Mouse (Mus musculus): ENCODE measurements around the gene Dusp19. TPM values are rescaled to one million over a fixed set of nuclear protein-coding genes. Genes with fewer than 3 reads are reported as not detected.

Gene Dusp19
- total and polyA plus RNA-seq, 2 experiments from 2014 or later, result 10.5 to 20.5 TPM

- peak; percentile 91 for ATAC-seq
- no peak overlapping the region for H3K4me3 ChIP-seq (ENCODE audit: low read depth, low read length)
- peak overlapping the region; percentile 71 for H3K27ac ChIP-seq (ENCODE audit: low read depth, low read length)
- H3K4me2 ChIP-seq (ENCODE audit: low read depth), result peak overlapping the region; percentile 21; the same call in 1 of the 2 replicates
- no peaks in the 10 kb centered on the region for H3K9me3 ChIP-seq (ENCODE audit: low read length)
- H3K27me3 ChIP-seq (ENCODE audit: insufficient read depth, low read length), result no peaks in the 10 kb centered on the region
- DNase-seq, result peak; percentile 86
- no peaks in the 10 kb centered on the region for H3K4me1 ChIP-seq (ENCODE audit: insufficient read depth)
- TF ChIP-seq CTCF (IDR thresholded peaks at IDR 0.05; ENCODE audit: low read depth), result no peak
- 51% methylated on average over 19 of the region's 19 CpGs for WGBS
- no peak overlapping the region for H3K9ac ChIP-seq
- no peaks in the 10 kb centered on the region for H3K36me3 ChIP-seq (ENCODE audit: insufficient read depth)
Observed at GRCm38 (mm10) chr2:80603771-80604426, 12.9 kb upstream of the Dusp19 start.

GRCm38 (mm10) chr2:80612286-80612685, 4.6 kb upstream of the Dusp19 start:
- H3K36me3 ChIP-seq (ENCODE audit: insufficient read depth), result no peaks in the 10 kb centered on the region
- ATAC-seq, result no peak
- no peaks in the 10 kb centered on the region for H3K9me3 ChIP-seq (ENCODE audit: low read length)
- no peak for TF ChIP-seq CTCF (IDR thresholded peaks at IDR 0.05; ENCODE audit: low read depth)
- H3K27ac ChIP-seq (ENCODE audit: low read depth, low read length), result no peak overlapping the region
- no peak overlapping the region for H3K4me2 ChIP-seq (ENCODE audit: low read depth)
- 38% methylated on average over 1 of the region's 1 CpGs for WGBS
- no peak overlapping the region for H3K9ac ChIP-seq
- H3K4me3 ChIP-seq (ENCODE audit: low read depth, low read length), result no peak overlapping the region
- no peak for DNase-seq
- no peaks in the 10 kb centered on the region for H3K27me3 ChIP-seq (ENCODE audit: insufficient read depth, low read length)
- H3K4me1 ChIP-seq (ENCODE audit: insufficient read depth), result no peaks in the 10 kb centered on the region

DNA sequence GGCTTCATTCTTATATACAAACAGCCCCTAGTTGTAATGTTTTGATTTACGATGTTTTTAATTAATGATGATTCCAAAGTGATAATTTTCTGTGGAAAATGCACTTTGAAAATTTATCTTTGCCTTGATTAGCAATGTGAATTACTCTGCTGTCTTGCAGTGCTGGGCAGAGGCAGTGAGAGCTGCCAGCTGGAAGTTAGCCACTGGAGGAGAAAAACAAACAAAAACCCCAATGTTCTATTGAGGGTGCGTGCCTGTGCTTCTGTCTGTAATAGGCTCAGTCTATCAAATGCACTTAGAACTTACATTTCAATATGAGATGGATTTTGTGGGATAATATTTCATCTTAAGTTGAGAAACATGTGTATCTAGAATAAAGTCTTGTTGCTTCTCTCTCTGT, 4.0 kb upstream of the Dusp19 start:
- Histone ChIP-seq H3K9ac (no peak overlapping the region), H3K4me3 (ENCODE audit: low read depth, low read length) (no peak overlapping the region), H3K27me3 (ENCODE audit: insufficient read depth, low read length) (no peaks in the 10 kb centered on the region), H3K4me2 (ENCODE audit: low read depth) (no peak overlapping the region), H3K36me3 (ENCODE audit: insufficient read depth) (no peaks in the 10 kb centered on the region), H3K4me1 (ENCODE audit: insufficient read depth) (0 out of 2 replicates have a peak, but pooled peaks cover 3% of the 10 kb centered on the region), H3K27ac (ENCODE audit: low read depth, low read length) (no peak overlapping the region), H3K9me3 (ENCODE audit: low read length) (no peaks in the 10 kb centered on the region)
- DNase-seq, result peak; percentile 51
- ATAC-seq, result no peak
- WGBS, result 34% methylated on average over 2 of the region's 2 CpGs
- no peak for TF ChIP-seq CTCF (IDR thresholded peaks at IDR 0.05; ENCODE audit: low read depth)

DNA sequence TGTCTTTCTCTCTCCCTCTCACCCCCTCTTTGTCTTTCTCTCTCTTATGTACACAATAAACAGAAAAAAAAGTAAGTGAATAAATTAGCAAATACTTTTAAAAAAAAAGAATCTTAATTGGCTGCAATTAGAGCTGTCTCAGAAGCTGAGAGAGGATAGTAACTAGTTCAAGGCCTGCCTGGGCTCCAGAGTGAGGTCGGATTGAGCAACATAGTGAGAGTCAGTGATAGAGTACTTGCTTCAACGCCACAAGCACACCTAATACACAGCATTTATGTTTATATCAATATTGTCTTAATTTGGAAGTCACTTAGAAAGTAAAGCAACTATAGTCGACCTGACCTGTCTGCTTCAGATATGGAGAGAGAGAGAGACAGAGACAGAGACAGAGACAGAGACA, 2.1 kb downstream of the Dusp19 start:
- Histone ChIP-seq H3K4me3 (ENCODE audit: low read depth, low read length) (no peak overlapping the region), H3K9me3 (ENCODE audit: low read length) (no peaks in the 10 kb centered on the region), H3K27me3 (ENCODE audit: insufficient read depth, low read length) (no peaks in the 10 kb centered on the region), H3K27ac (ENCODE audit: low read depth, low read length) (no peak overlapping the region), H3K9ac (no peak overlapping the region), H3K36me3 (ENCODE audit: insufficient read depth) (peaks cover 5% of the 10 kb centered on the region; the same call in 1 of the 2 replicates), H3K4me1 (ENCODE audit: insufficient read depth) (0 out of 2 replicates have a peak, but pooled peaks cover 4% of the 10 kb centered on the region), H3K4me2 (ENCODE audit: low read depth) (no peak overlapping the region)
- ATAC-seq (no peak), DNase-seq (no peak)
- WGBS, result 82% methylated on average over 3 of the region's 3 CpGs
- TF ChIP-seq CTCF (IDR thresholded peaks at IDR 0.05; ENCODE audit: low read depth), result no peak

GRCm38 (mm10) chr2:80621921-80622320, 5.1 kb downstream of the Dusp19 start:
- H3K4me1 ChIP-seq (ENCODE audit: insufficient read depth), result 0 out of 2 replicates have a peak, but pooled peaks cover 4% of the 10 kb centered on the region
- H3K36me3 ChIP-seq (ENCODE audit: insufficient read depth), result peaks cover 5% of the 10 kb centered on the region; the same call in 1 of the 2 replicates
- no peak overlapping the region for H3K4me3 ChIP-seq (ENCODE audit: low read depth, low read length)
- ATAC-seq, result no peak
- no peak overlapping the region for H3K27ac ChIP-seq (ENCODE audit: low read depth, low read length)
- H3K9ac ChIP-seq, result no peak overlapping the region
- no peak overlapping the region for H3K4me2 ChIP-seq (ENCODE audit: low read depth)
- H3K27me3 ChIP-seq (ENCODE audit: insufficient read depth, low read length), result no peaks in the 10 kb centered on the region
- 70% methylated on average over 3 of the region's 3 CpGs for WGBS
- DNase-seq, result no peak
- H3K9me3 ChIP-seq (ENCODE audit: low read length), result no peaks in the 10 kb centered on the region
- no peak for TF ChIP-seq CTCF (IDR thresholded peaks at IDR 0.05; ENCODE audit: low read depth)

GRCm38 (mm10) chr2:80624523-80624922, 7.7 kb downstream of the Dusp19 start:
- 75% methylated on average over 4 of the region's 4 CpGs for WGBS
- Histone ChIP-seq H3K4me3 (ENCODE audit: low read depth, low read length) (no peak overlapping the region), H3K9me3 (ENCODE audit: low read length) (no peaks in the 10 kb centered on the region), H3K36me3 (ENCODE audit: insufficient read depth) (peaks cover 5% of the 10 kb centered on the region; the same call in 1 of the 2 replicates), H3K9ac (no peak overlapping the region), H3K4me1 (ENCODE audit: insufficient read depth) (no peaks in the 10 kb centered on the region), H3K27ac (ENCODE audit: low read depth, low read length) (no peak overlapping the region), H3K27me3 (ENCODE audit: insufficient read depth, low read length) (no peaks in the 10 kb centered on the region), H3K4me2 (ENCODE audit: low read depth) (no peak overlapping the region)
- no peak for TF ChIP-seq CTCF (IDR thresholded peaks at IDR 0.05; ENCODE audit: low read depth)
- DNase-seq, result no peak
- peak; percentile 66 for ATAC-seq

DNA sequence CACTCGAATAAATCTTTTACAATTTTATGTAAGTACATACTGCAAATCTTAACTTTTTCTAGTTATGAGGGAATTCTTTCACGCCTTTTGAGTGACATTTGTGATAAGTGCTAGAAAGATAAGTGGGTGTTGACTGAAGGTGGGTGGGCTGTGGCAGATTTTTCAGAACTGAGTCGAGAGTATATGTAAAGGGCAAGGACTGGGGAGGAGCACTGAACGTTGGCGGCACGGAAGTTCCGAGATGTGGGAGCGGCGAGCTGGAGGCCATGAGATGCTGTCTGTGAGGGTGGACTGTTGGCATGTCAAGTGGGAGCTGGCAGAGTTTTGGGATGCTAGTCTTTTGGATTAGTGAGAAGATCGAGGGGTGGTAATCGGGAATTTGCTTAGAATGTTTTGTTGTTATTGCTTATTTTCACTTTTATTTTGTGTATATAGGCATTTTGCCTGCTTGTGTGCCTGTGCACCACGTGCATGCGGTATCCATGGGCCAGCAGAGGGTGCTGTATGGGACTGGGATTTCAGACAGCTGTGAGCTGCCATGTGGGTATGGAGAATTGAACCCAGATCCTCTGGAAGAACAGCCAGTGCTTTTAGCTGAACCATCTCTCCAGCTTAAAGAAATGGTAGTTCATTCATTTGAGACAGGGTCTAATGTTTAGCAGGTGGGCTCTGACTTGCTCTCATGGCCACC, 15.6 kb downstream of the Dusp19 start:
- WGBS, result 90% methylated on average over 13 of the region's 13 CpGs
- no peak overlapping the region for H3K27ac ChIP-seq (ENCODE audit: low read depth, low read length)
- H3K27me3 ChIP-seq (ENCODE audit: insufficient read depth, low read length), result no peaks in the 10 kb centered on the region
- no peak overlapping the region for H3K4me3 ChIP-seq (ENCODE audit: low read depth, low read length)
- ATAC-seq, result no peak
- no peak overlapping the region for H3K4me2 ChIP-seq (ENCODE audit: low read depth)
- no peaks in the 10 kb centered on the region for H3K36me3 ChIP-seq (ENCODE audit: insufficient read depth)
- TF ChIP-seq CTCF (IDR thresholded peaks at IDR 0.05; ENCODE audit: low read depth), result no peak
- H3K9ac ChIP-seq, result no peak overlapping the region
- H3K9me3 ChIP-seq (ENCODE audit: low read length), result no peaks in the 10 kb centered on the region
- no peaks in the 10 kb centered on the region for H3K4me1 ChIP-seq (ENCODE audit: insufficient read depth)
- DNase-seq, result no peak
